Mouse (Mus musculus): ENCODE data around the gene Abcf1. TPM values are rescaled to one million over a fixed set of nuclear protein-coding genes. Genes with fewer than 3 reads are reported as not detected.
"Not testable (repeated sequence)": the region's sequence is repeated elsewhere in the genome, so short reads cannot be mapped to it uniquely, and the experiment has no call there.

Abcf1 gene
- total RNA-seq, 2 experiments from 2014 or later = 64.2 to 66.6 TPM

DNA sequence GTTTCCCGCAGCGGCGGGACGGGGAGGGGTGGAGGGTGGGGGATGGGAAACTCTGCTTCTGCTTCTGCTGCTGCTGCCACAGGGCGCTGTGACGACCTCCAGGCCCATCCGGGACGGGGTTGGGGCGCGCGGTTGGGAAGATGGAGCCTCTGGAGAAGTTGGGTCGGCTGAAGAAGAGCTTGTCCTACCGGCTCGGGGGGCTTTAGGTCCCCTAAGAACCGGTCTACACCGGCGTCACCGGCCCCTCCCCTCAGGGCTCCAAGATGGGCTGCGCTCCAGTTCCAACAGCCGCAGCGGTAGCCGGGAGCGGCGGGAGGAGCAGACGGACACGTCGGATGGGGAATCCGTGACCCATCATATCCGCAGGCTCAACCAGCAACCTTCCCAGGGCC is 10.8 kb upstream of the Abcf1 start:
- intact Hi-C loops (cut with DNase I) = loop anchor here (5.0 to 10.0 kb wide), 2 partner anchors 58 to 146 kb away; partner anchors contain the start of gene Tubb5
- peak; percentile 44 for DNase-seq (ENCODE audit: low spot score)

DNA sequence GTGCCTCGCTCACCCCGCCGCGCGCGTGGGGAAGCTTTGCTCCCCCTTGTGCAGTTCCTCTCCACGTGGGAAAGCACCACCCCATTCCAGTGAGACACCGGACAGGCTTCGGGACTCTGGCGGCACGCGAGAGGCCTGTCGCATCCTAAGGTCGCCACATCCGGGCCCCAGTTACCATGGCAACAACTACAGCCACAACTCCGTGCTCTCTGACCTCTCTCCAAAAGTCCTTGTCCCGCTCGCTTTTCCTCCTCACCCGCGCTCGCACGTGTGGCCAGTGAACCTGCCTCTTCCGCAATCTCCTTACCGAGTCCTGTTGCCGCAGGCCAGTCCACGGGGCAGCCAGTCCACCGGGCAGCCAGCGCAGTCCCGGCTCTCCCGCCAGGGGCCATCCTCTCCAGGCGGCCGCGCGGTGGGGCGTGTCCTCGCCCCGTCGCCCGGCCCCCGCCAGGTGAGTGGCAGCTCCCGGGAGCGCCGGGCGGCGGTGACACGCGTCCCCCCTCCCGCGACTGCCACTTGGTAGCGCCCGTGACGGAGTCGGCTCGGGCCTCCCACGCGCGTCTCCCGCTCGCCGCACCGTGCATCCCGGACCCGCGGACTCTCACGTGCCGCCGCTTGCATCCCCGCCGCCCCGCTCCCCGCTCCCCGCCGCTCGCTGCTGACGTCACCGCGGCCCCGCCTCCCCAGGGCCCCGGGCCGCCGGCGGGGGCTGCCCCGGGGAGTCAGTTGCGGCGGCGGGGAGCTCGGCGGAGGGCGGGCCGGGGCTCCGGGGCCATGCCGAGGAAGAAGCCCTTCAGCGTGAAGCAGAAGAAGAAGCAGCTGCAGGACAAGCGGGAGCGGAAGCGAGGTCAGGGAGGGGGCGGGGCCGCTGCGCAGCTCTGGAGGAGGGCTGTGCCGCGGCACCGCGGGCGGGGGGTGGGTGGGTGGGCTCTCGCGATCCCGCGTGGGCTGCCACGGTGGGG is 10.1 kb upstream of the Abcf1 start, which contains the start of the genes Gnl1 and Prr3:
Gnl1 (plus strand) TSS at position 451 of the 962 bp plus-strand sequence.
Prr3 (minus strand) TSS at position 836 of the 962 bp plus-strand sequence.
- intact Hi-C loops (cut with DNase I) = loop anchor here (2.0 to 10.0 kb wide), 3 partner anchors 15 to 145 kb away; partner anchors contain the start of gene Tubb5
- peak; percentile 85 for DNase-seq (ENCODE audit: low spot score)

- DNase-seq (ENCODE audit: low spot score) = no peak
- intact Hi-C loops (cut with DNase I) = loop anchor here (2.0 kb wide), 1 partner anchor 14 kb away; no protein-coding TSS in a partner anchor
Observed at GRCm38 (mm10) chr17:35978811-35979400, 9.3 kb upstream of the Abcf1 start.

DNA sequence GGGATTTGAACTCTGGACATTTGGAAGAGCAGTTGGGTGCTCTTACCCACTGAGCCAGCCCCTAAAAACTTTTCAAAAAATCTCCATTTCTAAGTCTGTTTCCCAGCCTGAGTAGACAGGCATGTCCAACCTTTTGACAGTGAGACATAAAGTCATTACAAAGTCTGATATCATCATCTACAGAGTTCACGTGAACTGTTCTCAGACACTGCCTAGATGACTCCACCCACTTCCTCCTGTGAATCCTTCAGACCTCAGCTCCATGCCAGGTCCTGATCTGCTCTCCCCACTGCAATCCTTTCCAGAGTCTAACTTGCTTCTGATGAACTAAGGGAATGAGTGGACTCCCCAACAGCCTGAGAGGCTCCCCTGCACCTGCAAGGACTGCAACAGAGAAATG is 2.6 kb upstream of the Abcf1 start:
- DNase-seq (ENCODE audit: low spot score) = no peak
- intact Hi-C loops (cut with DNase I) = no loop called here

- intact Hi-C loops (cut with DNase I) = loop anchor here (2.0 kb wide), 1 partner anchor 47 kb away; no protein-coding TSS in a partner anchor
Observed at GRCm38 (mm10) chr17:35967621-35968020, 1.9 kb downstream of the Abcf1 start.

GRCm38 (mm10) chr17:35963279-35963678 is 6.3 kb downstream of the Abcf1 start:
- no peak for DNase-seq (ENCODE audit: low spot score)
- intact Hi-C loops (cut with DNase I) = no loop called here

More at GRCm38 (mm10) chr17:35967621-35968020, 1.9 kb downstream of the Abcf1 start:
- no peak for DNase-seq (ENCODE audit: low spot score)

DNA sequence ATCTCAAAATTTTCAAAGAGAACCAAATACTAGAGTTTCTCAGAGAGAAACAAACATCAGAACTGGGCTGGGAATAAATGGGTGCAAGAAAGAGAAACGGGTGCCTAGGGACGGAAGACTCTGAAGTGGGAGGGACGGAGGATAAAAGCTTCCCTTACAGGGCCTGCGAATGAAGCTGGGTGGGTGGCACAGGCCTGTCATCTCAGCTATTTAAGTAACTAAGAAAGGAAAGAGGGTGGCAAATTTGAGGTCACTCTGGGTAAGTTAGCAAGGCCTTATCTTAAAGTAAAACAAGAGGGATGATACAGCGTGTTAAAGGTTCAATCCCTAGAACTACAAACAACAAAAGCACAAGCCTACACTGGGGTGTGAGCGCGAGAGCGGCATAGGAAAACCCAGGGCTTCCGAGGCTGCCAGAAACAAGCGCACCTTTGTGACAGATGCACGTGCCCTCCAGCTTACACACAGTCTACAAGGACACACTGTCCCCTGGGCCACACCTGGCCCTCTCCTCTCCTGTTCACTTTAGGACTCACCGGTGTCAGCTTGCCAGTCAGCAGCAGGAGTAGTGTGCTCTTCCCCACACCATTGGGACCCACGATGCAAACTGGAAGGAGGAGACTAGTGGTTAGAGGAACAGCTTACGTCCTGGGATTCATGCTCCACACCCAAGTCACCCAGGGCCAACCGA is 10.9 kb downstream of the Abcf1 start:
- intact Hi-C loops (cut with DNase I) = no loop called here
- no peak for DNase-seq (ENCODE audit: low spot score)

DNA sequence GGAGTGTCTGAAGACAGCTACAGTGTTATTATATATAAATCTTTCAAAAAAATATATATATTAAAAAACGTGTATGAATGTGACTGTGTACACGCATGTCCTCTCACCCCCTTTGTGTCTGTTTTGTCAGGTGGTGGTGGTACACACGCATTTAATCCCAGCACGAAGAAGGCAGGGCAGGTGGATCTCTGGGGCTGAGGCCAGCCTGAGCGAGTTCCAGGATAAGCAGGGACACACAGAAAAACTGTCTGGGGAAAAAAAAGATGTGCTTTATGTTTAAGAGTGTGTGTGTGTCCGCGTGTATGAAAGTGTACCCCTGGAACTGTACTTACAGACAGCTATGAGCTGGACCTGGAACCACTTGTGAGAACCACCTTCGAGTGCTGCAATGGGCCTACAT is 14.9 kb downstream of the Abcf1 start:
- DNase-seq (ENCODE audit: low spot score) = no peak
- intact Hi-C loops (cut with DNase I) = no loop called here

DNA sequence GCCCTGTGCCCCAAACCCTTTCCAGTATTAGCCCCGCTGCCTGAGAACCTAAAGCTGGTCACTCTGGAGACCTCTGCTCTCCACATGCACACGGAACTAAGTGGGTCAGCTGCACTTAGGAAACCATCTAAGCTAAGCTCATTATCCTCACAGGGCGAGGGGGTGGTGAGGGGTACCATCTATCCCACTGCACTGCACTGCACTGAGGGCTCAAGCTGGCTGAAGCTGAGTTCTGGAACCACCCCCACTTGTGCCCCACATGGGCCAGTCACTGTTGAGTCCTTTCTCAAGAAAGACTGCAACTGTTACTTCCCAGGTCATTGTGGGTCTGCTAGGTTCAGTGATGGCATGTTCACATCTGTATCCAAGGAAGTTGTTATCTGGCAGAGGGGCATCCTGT is 17.0 kb downstream of the Abcf1 start:
- DNase-seq (ENCODE audit: low spot score); intact Hi-C loops (cut with DNase I): not testable (repeated sequence)

- intact Hi-C loops (cut with DNase I); DNase-seq (ENCODE audit: low spot score): not testable (repeated sequence)
Observed at GRCm38 (mm10) chr17:35950946-35951345, 18.6 kb downstream of the Abcf1 start.

GRCm38 (mm10) chr17:35939941-35940340 is 29.6 kb downstream of the Abcf1 start:
- intact Hi-C loops (cut with DNase I) = loop anchor here (10.0 kb wide), 1 partner anchor 125 kb away; no protein-coding TSS in a partner anchor
- DNase-seq (ENCODE audit: low spot score) = no peak

- DNase-seq (ENCODE audit: low spot score) = no peak
- intact Hi-C loops (cut with DNase I) = loop anchor here (10.0 kb wide), 1 partner anchor 126 kb away; no protein-coding TSS in a partner anchor
Observed at GRCm38 (mm10) chr17:35939108-35939507, 30.5 kb downstream of the Abcf1 start.

- intact Hi-C loops (cut with DNase I) = loop anchor here (1.0 to 10.0 kb wide), 2 partner anchors 55 to 127 kb away; no protein-coding TSS in a partner anchor
- DNase-seq (ENCODE audit: low spot score) = no peak
Observed at GRCm38 (mm10) chr17:35937700-35938348, 31.7 kb downstream of the Abcf1 start.

GRCm38 (mm10) chr17:35935763-35936162 is 33.8 kb downstream of the Abcf1 start:
- DNase-seq (ENCODE audit: low spot score) = not testable (repeated sequence)
- intact Hi-C loops (cut with DNase I) = loop anchor here (10.0 kb wide), 1 partner anchor 129 kb away; no protein-coding TSS in a partner anchor

DNA sequence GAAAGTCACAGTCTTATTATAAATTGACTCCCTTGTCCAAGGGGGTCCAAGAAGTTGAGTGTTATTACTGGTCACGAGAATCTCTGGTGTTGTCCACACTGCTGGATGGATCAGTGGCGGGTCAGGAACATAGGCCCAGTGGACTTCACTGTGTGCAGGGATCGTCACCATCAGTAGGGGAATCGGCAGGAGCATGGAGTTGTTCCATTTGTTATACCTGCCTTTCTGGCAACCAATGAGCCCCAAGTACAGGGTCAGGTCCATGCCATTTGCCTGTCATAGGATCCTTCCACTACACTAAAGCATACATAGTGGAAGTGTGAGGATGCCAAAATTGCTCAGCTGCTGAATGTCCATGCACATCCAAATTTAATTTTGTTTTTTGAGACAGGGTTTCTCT is 37.0 kb downstream of the Abcf1 start:
- intact Hi-C loops (cut with DNase I) = loop anchor here (10.0 kb wide), 1 partner anchor 132 kb away; no protein-coding TSS in a partner anchor
- DNase-seq (ENCODE audit: low spot score) = no peak

DNA sequence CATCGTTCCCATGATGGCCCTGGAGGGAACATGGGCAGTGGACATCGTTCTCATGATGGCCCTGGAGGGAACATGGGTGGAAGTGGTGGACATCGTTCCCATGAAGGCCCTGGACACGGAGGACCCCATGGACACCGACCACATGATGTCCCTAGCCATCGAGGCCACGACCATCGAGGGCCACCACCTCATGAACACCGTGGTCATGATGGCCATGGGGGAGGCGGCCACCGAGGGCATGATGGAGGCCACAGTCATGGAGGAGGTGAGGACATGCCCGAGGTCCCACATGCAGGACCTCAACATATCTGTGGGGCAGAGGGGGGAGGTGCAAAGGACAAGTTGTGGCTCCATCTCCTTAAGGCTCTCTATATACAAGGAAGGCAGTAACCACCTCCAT is 38.9 kb downstream of the Abcf1 start:
- DNase-seq (ENCODE audit: low spot score) = no peak
- intact Hi-C loops (cut with DNase I) = loop anchor here (10.0 kb wide), 1 partner anchor 134 kb away; no protein-coding TSS in a partner anchor

- intact Hi-C loops (cut with DNase I) = no loop called here
- DNase-seq (ENCODE audit: low spot score) = no peak
Observed at GRCm38 (mm10) chr17:35929534-35929933, 40.0 kb downstream of the Abcf1 start.

DNA sequence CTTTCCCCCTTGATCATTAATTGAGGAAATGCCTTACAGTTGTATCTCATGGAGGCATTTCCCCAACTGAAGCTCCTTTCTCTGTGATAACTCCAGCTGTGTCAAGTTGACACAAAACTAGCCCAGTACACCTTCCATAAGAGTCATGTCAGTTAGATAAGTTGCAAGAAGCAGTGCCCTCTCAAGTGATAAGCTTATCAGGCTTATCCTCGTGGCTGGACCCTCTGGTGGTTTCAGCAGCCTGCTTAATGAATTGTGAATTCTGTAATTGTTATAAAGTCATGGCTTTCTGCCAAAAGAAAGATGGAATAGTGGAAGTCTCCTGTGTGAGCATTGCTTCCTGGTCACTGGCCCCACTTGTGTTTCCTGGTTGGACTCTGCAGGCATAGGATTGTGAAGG is 42.1 kb downstream of the Abcf1 start:
- no peak for DNase-seq (ENCODE audit: low spot score)
- intact Hi-C loops (cut with DNase I) = no loop called here

GRCm38 (mm10) chr17:35923281-35923680 is 46.3 kb downstream of the Abcf1 start:
- intact Hi-C loops (cut with DNase I) = loop anchor here (5.0 kb wide), 1 partner anchor 59 kb away; the partner anchor contains the start of gene Prr3

More at GRCm38 (mm10) chr17:35923281-35923680, 46.3 kb downstream of the Abcf1 start:
- no peak for DNase-seq (ENCODE audit: low spot score)
